Mouse (Mus musculus): ENCODE results near the gene Magi1. TPM values are rescaled to one million over a fixed set of nuclear protein-coding genes. Genes with fewer than 3 reads are reported as not detected.

Magi1 gene
- polyA plus RNA-seq, 1 experiment from 2014 or later: 25.3 TPM

- DNase-seq (ENCODE audit: low spot score): no peak
- Histone ChIP-seq H3K4me2 (replicated peaks) (no peak overlapping the region), H3K36me3 (replicated peaks; ENCODE audit: control insufficient read depth, insufficient read depth) (no peaks in the 10 kb centered on the region), H3K4me1 (replicated peaks; ENCODE audit: control insufficient read depth, insufficient read depth, low read length) (peaks cover 6% of the 10 kb centered on the region; the same call in 1 of the 2 replicates), H3K27me3 (ENCODE audit: control insufficient read depth, insufficient read depth, low read length) (no peaks in the 10 kb centered on the region), H3K9me3 (ENCODE audit: control insufficient read depth, low read length) (no peaks in the 10 kb centered on the region), H3K4me3 (replicated peaks; ENCODE audit: low read length) (no peak overlapping the region), H3K9ac (no peak overlapping the region), H3K27ac (no peak overlapping the region)
- WGBS: 79% methylated on average over 8 of the region's 8 CpGs
- no peak for ATAC-seq (ENCODE audit: low FRiP score)
Measured at GRCm38 (mm10) chr6:94145430-94146205, 138.1 kb downstream of the Magi1 start.

GRCm38 (mm10) chr6:94142493-94142892 lies 141.2 kb downstream of the Magi1 start:
- ATAC-seq (ENCODE audit: low FRiP score) (no peak), DNase-seq (ENCODE audit: low spot score) (no peak)
- H3K9me3 ChIP-seq (ENCODE audit: control insufficient read depth, low read length): no peaks in the 10 kb centered on the region
- H3K27me3 ChIP-seq (ENCODE audit: control insufficient read depth, insufficient read depth, low read length): no peaks in the 10 kb centered on the region
- 97% methylated on average over 2 of the region's 2 CpGs for WGBS
- H3K4me2 ChIP-seq (replicated peaks): no peak overlapping the region
- H3K4me3 ChIP-seq (replicated peaks; ENCODE audit: low read length): no peak overlapping the region
- no peak overlapping the region for H3K27ac ChIP-seq
- H3K9ac ChIP-seq: no peak overlapping the region
- H3K36me3 ChIP-seq (replicated peaks; ENCODE audit: control insufficient read depth, insufficient read depth): no peaks in the 10 kb centered on the region
- peaks cover 6% of the 10 kb centered on the region; the same call in 1 of the 2 replicates for H3K4me1 ChIP-seq (replicated peaks; ENCODE audit: control insufficient read depth, insufficient read depth, low read length)

GRCm38 (mm10) chr6:94141496-94141895 lies 142.2 kb downstream of the Magi1 start:
- H3K9me3 ChIP-seq (ENCODE audit: control insufficient read depth, low read length): no peaks in the 10 kb centered on the region
- H3K4me3 ChIP-seq (replicated peaks; ENCODE audit: low read length): no peak overlapping the region
- no peaks in the 10 kb centered on the region for H3K27me3 ChIP-seq (ENCODE audit: control insufficient read depth, insufficient read depth, low read length)
- DNase-seq (ENCODE audit: low spot score) (no peak), ATAC-seq (ENCODE audit: low FRiP score) (no peak)
- H3K36me3 ChIP-seq (replicated peaks; ENCODE audit: control insufficient read depth, insufficient read depth): no peaks in the 10 kb centered on the region
- no peak overlapping the region for H3K4me2 ChIP-seq (replicated peaks)
- H3K9ac ChIP-seq: no peak overlapping the region
- H3K4me1 ChIP-seq (replicated peaks; ENCODE audit: control insufficient read depth, insufficient read depth, low read length): 0 out of 2 replicates have a peak, but pooled peaks cover 5% of the 10 kb centered on the region
- WGBS: 61% methylated on average over 2 of the region's 2 CpGs
- H3K27ac ChIP-seq: no peak overlapping the region

DNA sequence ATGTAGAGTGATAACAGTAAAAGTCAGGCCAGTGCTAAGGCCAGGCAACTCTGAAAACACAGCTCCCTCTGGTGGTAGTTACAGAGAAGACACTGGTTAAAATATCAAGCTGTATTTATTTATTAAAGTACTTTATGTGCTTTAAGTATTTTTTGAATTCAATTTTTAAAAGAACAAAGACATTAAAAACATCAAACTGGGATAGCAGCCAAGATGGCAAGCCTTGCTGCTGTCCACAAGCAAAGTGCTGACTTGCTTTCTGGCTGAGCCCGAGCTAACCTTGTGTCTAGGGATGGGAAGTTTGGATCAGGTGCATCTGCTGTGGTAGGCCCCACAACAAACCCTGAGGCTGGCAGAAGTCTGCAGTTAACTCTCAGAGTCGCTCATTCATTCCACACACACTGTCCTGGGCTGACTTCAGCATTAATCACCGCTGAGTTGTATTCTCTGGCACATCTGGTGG lies 143.7 kb downstream of the Magi1 start:
- no peaks in the 10 kb centered on the region for H3K36me3 ChIP-seq (replicated peaks; ENCODE audit: control insufficient read depth, insufficient read depth)
- no peak overlapping the region for H3K4me2 ChIP-seq (replicated peaks)
- H3K9ac ChIP-seq: no peak overlapping the region
- 0 out of 2 replicates have a peak, but pooled peaks cover 7% of the 10 kb centered on the region for H3K4me1 ChIP-seq (replicated peaks; ENCODE audit: control insufficient read depth, insufficient read depth, low read length)
- no peak; the same call in 1 of the 2 replicates for ATAC-seq (ENCODE audit: low FRiP score)
- WGBS: 79% methylated on average over 3 of the region's 3 CpGs
- H3K9me3 ChIP-seq (ENCODE audit: control insufficient read depth, low read length): no peaks in the 10 kb centered on the region
- no peaks in the 10 kb centered on the region for H3K27me3 ChIP-seq (ENCODE audit: control insufficient read depth, insufficient read depth, low read length)
- no peak overlapping the region for H3K4me3 ChIP-seq (replicated peaks; ENCODE audit: low read length)
- no peak for DNase-seq (ENCODE audit: low spot score)
- H3K27ac ChIP-seq: no peak overlapping the region

DNA sequence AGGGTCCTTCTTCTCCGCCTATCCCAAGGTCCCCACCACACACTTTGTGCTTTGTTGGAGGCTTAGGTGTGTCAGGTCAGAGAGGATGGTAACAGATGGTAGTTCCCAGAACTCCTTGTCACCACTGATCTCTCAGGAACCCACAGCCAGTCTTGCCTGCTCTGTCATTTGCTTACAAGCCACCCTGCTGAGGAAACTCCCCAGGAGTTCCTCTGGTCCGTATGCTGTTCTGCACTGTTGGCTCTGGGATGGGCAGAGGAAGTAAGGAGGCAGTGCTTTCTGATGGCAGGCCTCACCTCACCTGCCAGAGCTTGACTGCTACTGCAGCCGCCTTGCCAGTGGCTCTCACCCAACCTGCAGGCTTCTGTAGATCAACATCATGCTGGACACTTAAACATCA lies 147.0 kb downstream of the Magi1 start:
- Histone ChIP-seq H3K36me3 (replicated peaks; ENCODE audit: control insufficient read depth, insufficient read depth) (no peaks in the 10 kb centered on the region), H3K27ac (no peak overlapping the region), H3K9ac (no peak overlapping the region), H3K9me3 (ENCODE audit: control insufficient read depth, low read length) (no peaks in the 10 kb centered on the region), H3K4me3 (replicated peaks; ENCODE audit: low read length) (no peak overlapping the region), H3K27me3 (ENCODE audit: control insufficient read depth, insufficient read depth, low read length) (no peaks in the 10 kb centered on the region), H3K4me1 (replicated peaks; ENCODE audit: control insufficient read depth, insufficient read depth, low read length) (0 out of 2 replicates have a peak, but pooled peaks cover 21% of the 10 kb centered on the region), H3K4me2 (replicated peaks) (no peak overlapping the region)
- ATAC-seq (ENCODE audit: low FRiP score): no peak
- WGBS: 70% methylated on average over 3 of the region's 3 CpGs
- DNase-seq (ENCODE audit: low spot score): no peak

DNA sequence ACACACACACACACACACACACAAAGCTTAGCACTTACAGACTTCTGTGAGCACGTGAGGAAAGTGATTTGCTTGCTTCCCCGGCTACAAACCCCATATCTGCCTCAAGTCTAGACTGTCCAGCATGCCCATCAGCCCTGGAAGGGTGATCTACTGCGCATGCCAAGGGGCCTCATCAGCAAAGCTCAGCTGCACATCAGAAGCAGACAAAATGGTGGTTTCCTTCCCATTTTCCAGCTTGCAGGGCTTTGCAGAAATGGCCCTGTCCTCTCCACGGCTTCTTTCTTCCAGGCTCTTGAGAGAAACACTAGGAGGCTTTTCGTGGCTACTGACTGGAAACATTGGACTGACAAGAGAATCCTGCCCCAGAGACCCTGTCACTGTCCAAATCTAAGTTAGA lies 149.6 kb downstream of the Magi1 start:
- Histone ChIP-seq H3K27me3 (ENCODE audit: control insufficient read depth, insufficient read depth, low read length) (no peaks in the 10 kb centered on the region), H3K9me3 (ENCODE audit: control insufficient read depth, low read length) (no peaks in the 10 kb centered on the region), H3K4me1 (replicated peaks; ENCODE audit: control insufficient read depth, insufficient read depth, low read length) (0 out of 2 replicates have a peak, but pooled peaks cover 21% of the 10 kb centered on the region), H3K9ac (no peak overlapping the region), H3K4me3 (replicated peaks; ENCODE audit: low read length) (no peak overlapping the region), H3K4me2 (replicated peaks) (no peak overlapping the region), H3K27ac (0 out of 2 replicates have a peak overlapping the region, but pooled peaks have one; percentile 9), H3K36me3 (replicated peaks; ENCODE audit: control insufficient read depth, insufficient read depth) (no peaks in the 10 kb centered on the region)
- DNase-seq (ENCODE audit: low spot score) (no peak), ATAC-seq (ENCODE audit: low FRiP score) (no peak)
- WGBS: 29% methylated on average over 5 of the region's 5 CpGs

- DNase-seq (ENCODE audit: low spot score) (no peak), ATAC-seq (ENCODE audit: low FRiP score) (no peak)
- Histone ChIP-seq H3K9ac (no peak overlapping the region), H3K4me1 (replicated peaks; ENCODE audit: control insufficient read depth, insufficient read depth, low read length) (0 out of 2 replicates have a peak, but pooled peaks cover 25% of the 10 kb centered on the region), H3K27ac (0 out of 2 replicates have a peak overlapping the region, but pooled peaks have one; percentile 10), H3K27me3 (ENCODE audit: control insufficient read depth, insufficient read depth, low read length) (no peaks in the 10 kb centered on the region), H3K4me2 (replicated peaks) (no peak overlapping the region), H3K4me3 (replicated peaks; ENCODE audit: low read length) (no peak overlapping the region), H3K36me3 (replicated peaks; ENCODE audit: control insufficient read depth, insufficient read depth) (no peaks in the 10 kb centered on the region), H3K9me3 (ENCODE audit: control insufficient read depth, low read length) (no peaks in the 10 kb centered on the region)
- 27% methylated on average over 4 of the region's 4 CpGs for WGBS
Measured at GRCm38 (mm10) chr6:94131999-94132398, 151.7 kb downstream of the Magi1 start.

- Histone ChIP-seq H3K27me3 (ENCODE audit: control insufficient read depth, insufficient read depth, low read length) (no peaks in the 10 kb centered on the region), H3K4me3 (replicated peaks; ENCODE audit: low read length) (no peak overlapping the region), H3K4me2 (replicated peaks) (no peak overlapping the region), H3K36me3 (replicated peaks; ENCODE audit: control insufficient read depth, insufficient read depth) (no peaks in the 10 kb centered on the region), H3K9me3 (ENCODE audit: control insufficient read depth, low read length) (no peaks in the 10 kb centered on the region), H3K4me1 (replicated peaks; ENCODE audit: control insufficient read depth, insufficient read depth, low read length) (0 out of 2 replicates have a peak, but pooled peaks cover 18% of the 10 kb centered on the region), H3K9ac (no peak overlapping the region), H3K27ac (no peak overlapping the region)
- 88% methylated on average over 5 of the region's 5 CpGs for WGBS
- DNase-seq (ENCODE audit: low spot score): no peak
- ATAC-seq (ENCODE audit: low FRiP score): no peak
Measured at GRCm38 (mm10) chr6:94130389-94130788, 153.3 kb downstream of the Magi1 start.

- Histone ChIP-seq H3K4me2 (replicated peaks) (no peak overlapping the region), H3K36me3 (replicated peaks; ENCODE audit: control insufficient read depth, insufficient read depth) (no peaks in the 10 kb centered on the region), H3K4me1 (replicated peaks; ENCODE audit: control insufficient read depth, insufficient read depth, low read length) (0 out of 2 replicates have a peak, but pooled peaks cover 5% of the 10 kb centered on the region), H3K9me3 (ENCODE audit: control insufficient read depth, low read length) (no peaks in the 10 kb centered on the region), H3K4me3 (replicated peaks; ENCODE audit: low read length) (no peak overlapping the region), H3K27me3 (ENCODE audit: control insufficient read depth, insufficient read depth, low read length) (no peaks in the 10 kb centered on the region), H3K27ac (no peak overlapping the region), H3K9ac (no peak overlapping the region)
- no peak for ATAC-seq (ENCODE audit: low FRiP score)
- 89% methylated on average over 4 of the region's 4 CpGs for WGBS
- no peak for DNase-seq (ENCODE audit: low spot score)
Measured at GRCm38 (mm10) chr6:94126763-94127162, 157.0 kb downstream of the Magi1 start.
